Comparison of ENCODE assay signal across 10 mouse cellular contexts in genomic region chr8:94997857-94998243, GRCm38 (mm10). TPM values are rescaled to one million over a fixed set of nuclear protein-coding genes. Genes with fewer than 3 reads are reported as not detected.
DNase-seq lines count a peak whose midpoint lies in the region; ATAC-seq and TF ChIP-seq lines count a peak whose summit lies in the region.
"Had no signal": no experiment of that assay in that cellular context is flagged by ENCODE, and none has a peak within 500 bp of the region (broad histone marks: within the 10 kb centered on the region; RNA-seq: fewer than 3 reads in every experiment).

No protein-coding gene starts in this region.

- peak overlapping the region; percentile 1; the same call in 1 of the 2 replicates for H3K9ac ChIP-seq in heart, adult 2 months (ENCODE audit: low read depth, low read length)
- peak overlapping the region; percentile 52; the same call in 1 of the 2 replicates for H3K9ac ChIP-seq in liver, embryonic 13.5 days
- no peak overlapping the region; the same call in 1 of the 2 replicates for H3K9ac ChIP-seq in stomach, postnatal 0 days (ENCODE audit: low read length)
- H3K9ac ChIP-seq: liver, embryonic 15.5 days had no signal

- no peaks in the 10 kb centered on the region for H3K79me2 ChIP-seq in heart, adult 2 months (replicated peaks; ENCODE audit: control insufficient read depth, insufficient read depth, low read length)

- no peak for DNase-seq in heart, adult 2 months
- DNase-seq in heart, adult 8-10 months (ENCODE audit: low spot score), result no peak
- no peak for DNase-seq in liver, embryonic 13.5 days
- no peak for DNase-seq in stomach, postnatal 0 days (ENCODE audit: low spot score)
- no peak for DNase-seq in retina, postnatal 1 day
- DNase-seq in thymus, adult 18-20 months, result no peak
- DNase-seq: gastrocnemius, postnatal 25 days had no signal

- 41% methylated on average over 6 of the region's 6 CpGs for WGBS in heart, adult 2 months
- 38% methylated on average over 6 of the region's 6 CpGs for WGBS in liver, embryonic 13.5 days (ENCODE audit: insufficient replicate concordance)
- WGBS in stomach, postnatal 0 days, result 60% methylated on average over 6 of the region's 6 CpGs

- H3K36me3 ChIP-seq in heart, adult 2 months (ENCODE audit: control insufficient read depth, insufficient read depth, low read length), result no peaks in the 10 kb centered on the region
- peaks cover 94% of the 10 kb centered on the region for H3K36me3 ChIP-seq in megakaryocyte, embryonic 14.5 days (replicated peaks; ENCODE audit: low read length)
- H3K36me3 ChIP-seq in liver, embryonic 13.5 days, result peaks cover 62% of the 10 kb centered on the region
- no peaks in the 10 kb centered on the region for H3K36me3 ChIP-seq in stomach, postnatal 0 days (ENCODE audit: control insufficient read depth, insufficient read depth, low read length)

- intact Hi-C loops in heart, adult 2 months (cut with DNase I), result no loop called here

- no peaks in the 10 kb centered on the region for H3K9me3 ChIP-seq in megakaryocyte, embryonic 14.5 days
- no peaks in the 10 kb centered on the region for H3K9me3 ChIP-seq in liver, embryonic 13.5 days (replicated peaks)
- H3K9me3 ChIP-seq in stomach, postnatal 0 days (ENCODE audit: control insufficient read depth, low read length), result no peaks in the 10 kb centered on the region
- H3K9me3 ChIP-seq: liver, embryonic 15.5 days had no signal

- 0 out of 2 replicates have a peak overlapping the region, but pooled peaks have one; percentile 4 for H3K4me3 ChIP-seq in heart, adult 2 months
- peak overlapping the region; percentile 87 for H3K4me3 ChIP-seq in megakaryocyte, embryonic 14.5 days (replicated peaks)
- no peak overlapping the region for H3K4me3 ChIP-seq in liver, embryonic 13.5 days (replicated peaks)
- no peak overlapping the region for H3K4me3 ChIP-seq in stomach, postnatal 0 days (ENCODE audit: low read depth, low read length)
- H3K4me3 ChIP-seq: liver, embryonic 15.5 days had no signal

- H3K27me3 ChIP-seq in heart, adult 2 months (ENCODE audit: control insufficient read depth, insufficient read depth, low read length), result no peaks in the 10 kb centered on the region
- no peaks in the 10 kb centered on the region for H3K27me3 ChIP-seq in megakaryocyte, embryonic 14.5 days (replicated peaks)
- no peaks in the 10 kb centered on the region for H3K27me3 ChIP-seq in liver, embryonic 13.5 days
- H3K27me3 ChIP-seq in stomach, postnatal 0 days (ENCODE audit: control insufficient read depth, insufficient read depth, low read length), result no peaks in the 10 kb centered on the region
- H3K27me3 ChIP-seq: liver, embryonic 15.5 days had no signal

- no peak for TF ChIP-seq EP300 in heart, adult 2 months (IDR thresholded peaks at IDR 0.05; ENCODE audit: insufficient read depth, low read depth, low read length)
- no peak for TF ChIP-seq EP300 in stomach, postnatal 0 days (optimal IDR thresholded peaks at IDR 0.05)

- H3K4me2 ChIP-seq in liver, embryonic 13.5 days, result 0 out of 2 replicates have a peak overlapping the region, but pooled peaks have one; percentile 1
- no peak overlapping the region for H3K4me2 ChIP-seq in stomach, postnatal 0 days (replicated peaks; ENCODE audit: low read depth)
- H3K4me2 ChIP-seq: liver, embryonic 15.5 days had no signal

- no peak for TF ChIP-seq CTCF in heart, adult 2 months (IDR thresholded peaks at IDR 0.05)
- no peak for TF ChIP-seq CTCF in stomach, postnatal 0 days (IDR thresholded peaks at IDR 0.05; ENCODE audit: low read depth)

- ATAC-seq in megakaryocyte, adult 5-6 weeks (ENCODE audit: poor library complexity, severe bottlenecking), result no peak
- no peak for ATAC-seq in liver, embryonic 13.5 days (ENCODE audit: low read depth)
- no peak for ATAC-seq in stomach, postnatal 0 days (ENCODE audit: low FRiP score, low TSS enrichment)

- H3K27ac ChIP-seq in heart, adult 2 months, result peak overlapping the region; percentile 93
- peak overlapping the region; percentile 68 for H3K27ac ChIP-seq in liver, embryonic 13.5 days
- H3K27ac ChIP-seq in stomach, postnatal 0 days (replicated peaks), result peak overlapping the region; percentile 56; the same call in 1 of the 2 replicates
- H3K27ac ChIP-seq: liver, embryonic 15.5 days had no signal

- H3K4me1 ChIP-seq in heart, adult 2 months (ENCODE audit: control insufficient read depth, insufficient read depth, low read length), result peaks cover 33% of the 10 kb centered on the region
- H3K4me1 ChIP-seq in megakaryocyte, embryonic 14.5 days, result peaks cover 99% of the 10 kb centered on the region
- peaks cover 95% of the 10 kb centered on the region for H3K4me1 ChIP-seq in liver, embryonic 13.5 days (replicated peaks)
- 0 out of 2 replicates have a peak, but pooled peaks cover 2% of the 10 kb centered on the region for H3K4me1 ChIP-seq in stomach, postnatal 0 days (replicated peaks; ENCODE audit: control insufficient read depth, insufficient read depth)

- no peak for TF ChIP-seq POLR2A in heart, adult 2 months (IDR thresholded peaks at IDR 0.05; ENCODE audit: insufficient read depth, low read depth, low read length)

RNA-seq across cellular contexts. Expression of gene Adgrg3, which starts 19.6 kb away (rescaled TPM):
- total RNA-seq in heart, adult 2 months (2021), result 1 to 10 TPM; 1.3 to 2.5 TPM
- polyA plus RNA-seq in heart, adult 2 months (2012; rRNA removed), result 4.3 and 4.9 TPM in 2 replicates
- total RNA-seq in heart, adult 8-10 months (2022), result 1 to 10 TPM in 3 of 4 experiments, under 1 TPM in 1; 0.75 to 1.3 (median 1.2) TPM
- polyA plus RNA-seq in megakaryocyte, embryonic 14.5 days (2012; ENCODE audit: insufficient read depth, low replicate concordance), result 111 and 126 TPM in 2 replicates
- total RNA-seq in megakaryocyte, adult 5-6 weeks (2015), result 15.5 and 21.6 TPM in 2 replicates
- total RNA-seq in megakaryocyte, adult 5-6 weeks (2017), result 28.8 and 38.7 TPM in 2 replicates
- polyA plus RNA-seq in liver, embryonic 13.5 days (2015; fragmentation: Nextera tagmentation; extraction: Ambion mirVana), result 5.5 and 6.0 TPM in 2 replicates
- 0.61 and 0.92 TPM in 2 replicates for polyA plus RNA-seq in stomach, postnatal 0 days (2015; fragmentation: Nextera tagmentation; extraction: Ambion mirVana)

RNA-seq across cellular contexts. Expression of gene Adgrg1, which starts 23.3 kb away (rescaled TPM):
- total RNA-seq in heart, adult 2 months (2021), result 10 to 100 TPM; 52.1 to 67.8 TPM
- 96.1 and 107 TPM in 2 replicates for polyA plus RNA-seq in heart, adult 2 months (2012; rRNA removed)
- 10 to 100 TPM; 41.3 to 63.6 (median 51.8) TPM for total RNA-seq in heart, adult 8-10 months (2022)
- polyA plus RNA-seq in megakaryocyte, embryonic 14.5 days (2012; ENCODE audit: insufficient read depth, low replicate concordance), result 388 and 1,147 TPM in 2 replicates
- total RNA-seq in megakaryocyte, adult 5-6 weeks (2015), result 7.3 and 7.8 TPM in 2 replicates
- total RNA-seq in megakaryocyte, adult 5-6 weeks (2017), result 2.8 and 14.0 TPM in 2 replicates
- 42.7 and 55.6 TPM in 2 replicates for polyA plus RNA-seq in liver, embryonic 13.5 days (2015; fragmentation: Nextera tagmentation; extraction: Ambion mirVana)
- polyA plus RNA-seq in stomach, postnatal 0 days (2015; fragmentation: Nextera tagmentation; extraction: Ambion mirVana), result 42.4 and 50.9 TPM in 2 replicates

RNA-seq across cellular contexts. Expression of gene Drc7, which starts 57.1 kb away (rescaled TPM):
- total RNA-seq in heart, adult 2 months (2021), result not detected
- polyA plus RNA-seq in heart, adult 2 months (2012; rRNA removed), result 0.41 TPM in 1 of 2 replicates, not detected in the other
- not detected for total RNA-seq in heart, adult 8-10 months (2022)
- 0.51 TPM in 1 of 2 replicates, not detected in the other for polyA plus RNA-seq in megakaryocyte, embryonic 14.5 days (2012; ENCODE audit: insufficient read depth, low replicate concordance)
- 0.38 and 0.52 TPM in 2 replicates for total RNA-seq in megakaryocyte, adult 5-6 weeks (2015)
- total RNA-seq in megakaryocyte, adult 5-6 weeks (2017), result 0.18 and 0.33 TPM in 2 replicates
- 0.19 and 0.21 TPM in 2 replicates for polyA plus RNA-seq in liver, embryonic 13.5 days (2015; fragmentation: Nextera tagmentation; extraction: Ambion mirVana)
- polyA plus RNA-seq in stomach, postnatal 0 days (2015; fragmentation: Nextera tagmentation; extraction: Ambion mirVana), result 0.04 TPM in 1 of 2 replicates, not detected in the other
- total RNA-seq: gastrocnemius, postnatal 25 days had no signal

Comparison
In these comparisons a context has a peak if more than half of its experiments do, and no peak if none do; other contexts are left out.
1. H3K4me3 ChIP-seq: peak in heart, adult 2 months (single experiment) and megakaryocyte, embryonic 14.5 days (single experiment); none in liver, embryonic 13.5 days (single experiment) and stomach, postnatal 0 days (single experiment).
2. RNA of gene Adgrg3, which starts 19.6 kb away (polyA plus RNA-seq): 111 to 126 TPM in megakaryocyte, embryonic 14.5 days; 5.5 to 6.0 TPM in liver, embryonic 13.5 days, 4.3 to 4.9 TPM in heart, adult 2 months and 0.61 to 0.92 TPM in stomach, postnatal 0 days; every median in the first group is over 10 times any median in the second.
3. Peak in every context shown above with its lines, with median percentiles within 50 percentile points of each other: H3K27ac ChIP-seq.